Mouse (Mus musculus) midbrain, embryonic 12.5 days (tissue): Measurements from ENCODE around the gene Dpf3. TPM values are rescaled to one million over a fixed set of nuclear protein-coding genes. Genes with fewer than 3 reads are reported as not detected.

ENCODE experiments used
- ATAC-seq: fragments of 200-750 bp; cut with Nextera tagmentation; 2 replicates; pipeline ENCODE4 v1.8.0; 2017; ENCODE audit warnings: low read depth, moderate TSS enrichment, moderate library complexity; ENCODE audit not compliant: low FRiP score
- H3K27ac ChIP-seq: fragments of 300-500 bp; sonication (generic); replicated peaks from 2 replicates; pipeline ENCODE4 v1.5.1; 2016; ENCODE audit warnings: mild to moderate bottlenecking
- H3K27me3 ChIP-seq: fragments of 300-500 bp; sonication (generic); 2 replicates; pipeline ENCODE4 v1.6.1; 2016; ENCODE audit warnings: mild to moderate bottlenecking
- H3K36me3 ChIP-seq: fragments of 300-500 bp; sonication (generic); 2 replicates; pipeline ENCODE4 v1.6.1; 2016
- H3K4me1 ChIP-seq: fragments of 300-500 bp; sonication (generic); 2 replicates; pipeline ENCODE4 v1.6.1; 2016
- H3K4me2 ChIP-seq: fragments of 300-500 bp; sonication (generic); replicated peaks from 2 replicates; pipeline ENCODE4 v1.6.1; 2016; ENCODE audit warnings: mild to moderate bottlenecking, moderate library complexity
- H3K4me3 ChIP-seq: fragments of 300-500 bp; sonication (generic); 2 replicates; pipeline ENCODE4 v1.5.1; 2016; ENCODE audit warnings: mild to moderate bottlenecking
- H3K9ac ChIP-seq: fragments of 300-500 bp; sonication (generic); replicated peaks from 2 replicates; pipeline ENCODE4 v1.6.1; 2016; ENCODE audit warnings: mild to moderate bottlenecking, moderate library complexity
- H3K9me3 ChIP-seq: fragments of 300-500 bp; sonication (generic); 2 replicates; pipeline ENCODE4 v1.6.1; 2016; ENCODE audit warnings: mild to moderate bottlenecking
- WGBS: fragments of 180-500 bp; shearing (Covaris S2); methylation state at CpG from one replicate; pipeline ENCODE4 v1.1.7; 2016; 5-methylcytosine and 5-hydroxymethylcytosine counted together
- polyA plus RNA-seq: library from polyadenylated mRNA; unstranded; fragments of >200 nt; fragmentation: Nextera tagmentation; extraction: Ambion mirVana; gene quantifications from 2 replicates; pipeline ENCODE4 v1.2.1, GENCODE M21; 2016

Dpf3 gene
- polyA plus RNA-seq, 1 experiment from 2014 or later: 19.3 TPM

- 24% methylated on average over 4 of the region's 4 CpGs for WGBS
- Histone ChIP-seq H3K4me3 (no peak overlapping the region), H3K9ac (no peak overlapping the region), H3K4me2 (no peak overlapping the region), H3K27ac (no peak overlapping the region), H3K36me3 (no peaks in the 10 kb centered on the region), H3K4me1 (peaks cover 4% of the 10 kb centered on the region; the same call in 1 of the 2 replicates), H3K9me3 (no peaks in the 10 kb centered on the region), H3K27me3 (no peaks in the 10 kb centered on the region)
- ATAC-seq: no peak
Measured at GRCm38 (mm10) chr12:83227014-83227413, 260.5 kb downstream of the Dpf3 start.

GRCm38 (mm10) chr12:83220964-83221363 is 266.6 kb downstream of the Dpf3 start:
- H3K4me3 ChIP-seq: no peak overlapping the region
- no peaks in the 10 kb centered on the region for H3K27me3 ChIP-seq
- WGBS: 83% methylated on average over 7 of the region's 7 CpGs
- H3K9me3 ChIP-seq: no peaks in the 10 kb centered on the region
- H3K9ac ChIP-seq: no peak overlapping the region
- H3K27ac ChIP-seq: no peak overlapping the region
- no peaks in the 10 kb centered on the region for H3K4me1 ChIP-seq
- no peaks in the 10 kb centered on the region for H3K36me3 ChIP-seq
- no peak for ATAC-seq
- H3K4me2 ChIP-seq: no peak overlapping the region

- Histone ChIP-seq H3K4me2 (no peak overlapping the region), H3K4me3 (no peak overlapping the region), H3K36me3 (no peaks in the 10 kb centered on the region), H3K9me3 (no peaks in the 10 kb centered on the region), H3K4me1 (peaks cover 16% of the 10 kb centered on the region), H3K27me3 (no peaks in the 10 kb centered on the region), H3K27ac (peak overlapping the region; percentile 64), H3K9ac (no peak overlapping the region)
- 18% methylated on average over 6 of the region's 6 CpGs for WGBS
- peak; percentile 56 for ATAC-seq
Measured at GRCm38 (mm10) chr12:83213879-83214341, 273.6 kb downstream of the Dpf3 start.

GRCm38 (mm10) chr12:83211976-83212375 is 275.5 kb downstream of the Dpf3 start:
- Histone ChIP-seq H3K4me2 (no peak overlapping the region), H3K27ac (no peak overlapping the region), H3K9ac (no peak overlapping the region), H3K4me1 (peaks cover 29% of the 10 kb centered on the region), H3K27me3 (no peaks in the 10 kb centered on the region), H3K4me3 (no peak overlapping the region), H3K9me3 (no peaks in the 10 kb centered on the region), H3K36me3 (no peaks in the 10 kb centered on the region)
- ATAC-seq: no peak
- 74% methylated on average over 2 of the region's 2 CpGs for WGBS

- no peak for ATAC-seq
- no peak overlapping the region for H3K4me3 ChIP-seq
- 71% methylated on average over 7 of the region's 7 CpGs for WGBS
- H3K4me2 ChIP-seq: no peak overlapping the region
- H3K4me1 ChIP-seq: peaks cover 29% of the 10 kb centered on the region
- H3K36me3 ChIP-seq: no peaks in the 10 kb centered on the region
- no peaks in the 10 kb centered on the region for H3K9me3 ChIP-seq
- no peak overlapping the region for H3K27ac ChIP-seq
- no peak overlapping the region for H3K9ac ChIP-seq
- no peaks in the 10 kb centered on the region for H3K27me3 ChIP-seq
Measured at GRCm38 (mm10) chr12:83211146-83211822, 276.2 kb downstream of the Dpf3 start.

GRCm38 (mm10) chr12:83210735-83211134 is 276.8 kb downstream of the Dpf3 start:
- Histone ChIP-seq H3K9me3 (no peaks in the 10 kb centered on the region), H3K4me3 (no peak overlapping the region), H3K36me3 (no peaks in the 10 kb centered on the region), H3K27me3 (no peaks in the 10 kb centered on the region), H3K27ac (no peak overlapping the region), H3K4me1 (peaks cover 29% of the 10 kb centered on the region), H3K4me2 (no peak overlapping the region), H3K9ac (no peak overlapping the region)
- ATAC-seq: no peak
- WGBS: 77% methylated on average over 3 of the region's 3 CpGs

- Histone ChIP-seq H3K4me1 (peaks cover 29% of the 10 kb centered on the region), H3K27ac (no peak overlapping the region), H3K36me3 (no peaks in the 10 kb centered on the region), H3K27me3 (no peaks in the 10 kb centered on the region), H3K4me3 (no peak overlapping the region), H3K4me2 (no peak overlapping the region), H3K9ac (no peak overlapping the region), H3K9me3 (no peaks in the 10 kb centered on the region)
- ATAC-seq: no peak
- 69% methylated on average over 5 of the region's 5 CpGs for WGBS
Measured at GRCm38 (mm10) chr12:83210294-83210693, 277.2 kb downstream of the Dpf3 start.

- H3K27ac ChIP-seq: no peak overlapping the region
Measured at GRCm38 (mm10) chr12:83209461-83209860, 278.1 kb downstream of the Dpf3 start.

GRCm38 (mm10) chr12:83208841-83209240 is 278.7 kb downstream of the Dpf3 start:
- H3K9me3 ChIP-seq: no peaks in the 10 kb centered on the region
- H3K4me3 ChIP-seq: no peak overlapping the region
- H3K4me2 ChIP-seq: no peak overlapping the region
- H3K9ac ChIP-seq: no peak overlapping the region
- ATAC-seq: no peak
- no peaks in the 10 kb centered on the region for H3K27me3 ChIP-seq
- WGBS: 73% methylated on average over 6 of the region's 6 CpGs
- H3K36me3 ChIP-seq: no peaks in the 10 kb centered on the region
- H3K4me1 ChIP-seq: peaks cover 24% of the 10 kb centered on the region
- H3K27ac ChIP-seq: 0 out of 2 replicates have a peak overlapping the region, but pooled peaks have one; percentile 10

More at GRCm38 (mm10) chr12:83209461-83209860, 278.1 kb downstream of the Dpf3 start:
- H3K4me2 ChIP-seq: no peak overlapping the region
- H3K9ac ChIP-seq: no peak overlapping the region
- no peaks in the 10 kb centered on the region for H3K36me3 ChIP-seq
- ATAC-seq: no peak
- no peak overlapping the region for H3K4me3 ChIP-seq
- H3K9me3 ChIP-seq: no peaks in the 10 kb centered on the region
- WGBS: 52% methylated on average over 6 of the region's 6 CpGs
- H3K4me1 ChIP-seq: peaks cover 29% of the 10 kb centered on the region
- H3K27me3 ChIP-seq: no peaks in the 10 kb centered on the region

- no peaks in the 10 kb centered on the region for H3K9me3 ChIP-seq
- H3K4me3 ChIP-seq: no peak overlapping the region
- H3K27ac ChIP-seq: 0 out of 2 replicates have a peak overlapping the region, but pooled peaks have one; percentile 10
- 66% methylated on average over 8 of the region's 8 CpGs for whole genome bisulfite sequencing
- no peak overlapping the region for H3K9ac ChIP-seq
- H3K4me1 ChIP-seq: peaks cover 22% of the 10 kb centered on the region
- ATAC-seq: no peak
- H3K27me3 ChIP-seq: no peaks in the 10 kb centered on the region
- no peak overlapping the region for H3K4me2 ChIP-seq
- no peaks in the 10 kb centered on the region for H3K36me3 ChIP-seq
Measured at GRCm38 (mm10) chr12:83208011-83208410, 279.5 kb downstream of the Dpf3 start.

GRCm38 (mm10) chr12:83207481-83207880 is 280.0 kb downstream of the Dpf3 start:
- H3K36me3 ChIP-seq: no peaks in the 10 kb centered on the region
- H3K27me3 ChIP-seq: no peaks in the 10 kb centered on the region
- H3K27ac ChIP-seq: no peak overlapping the region
- no peak overlapping the region for H3K9ac ChIP-seq
- no peak for ATAC-seq
- H3K9me3 ChIP-seq: no peaks in the 10 kb centered on the region
- 73% methylated on average over 5 of the region's 5 CpGs for WGBS
- H3K4me1 ChIP-seq: peaks cover 22% of the 10 kb centered on the region
- no peak overlapping the region for H3K4me3 ChIP-seq
- H3K4me2 ChIP-seq: no peak overlapping the region

- no peak overlapping the region for H3K9ac ChIP-seq
- no peaks in the 10 kb centered on the region for H3K27me3 ChIP-seq
- H3K27ac ChIP-seq: no peak overlapping the region
- H3K9me3 ChIP-seq: no peaks in the 10 kb centered on the region
- H3K36me3 ChIP-seq: no peaks in the 10 kb centered on the region
- 71% methylated on average over 6 of the region's 6 CpGs for WGBS
- H3K4me2 ChIP-seq: no peak overlapping the region
- H3K4me1 ChIP-seq: peaks cover 22% of the 10 kb centered on the region
- ATAC-seq: no peak
- H3K4me3 ChIP-seq: no peak overlapping the region
Measured at GRCm38 (mm10) chr12:83206866-83207265, 280.6 kb downstream of the Dpf3 start.

- Histone ChIP-seq H3K36me3 (no peaks in the 10 kb centered on the region), H3K27me3 (no peaks in the 10 kb centered on the region), H3K4me2 (no peak overlapping the region), H3K27ac (no peak overlapping the region), H3K9ac (no peak overlapping the region), H3K4me1 (peaks cover 27% of the 10 kb centered on the region), H3K4me3 (no peak overlapping the region), H3K9me3 (no peaks in the 10 kb centered on the region)
- no peak for ATAC-seq
- WGBS: 53% methylated on average over 5 of the region's 5 CpGs
Measured at GRCm38 (mm10) chr12:83204361-83204760, 283.2 kb downstream of the Dpf3 start.
